Mouse (Mus musculus): ENCODE data around the gene Prss22. TPM values are rescaled to one million over a fixed set of nuclear protein-coding genes. Genes with fewer than 3 reads are reported as not detected.
A peak's percentile ranks its signal among the peaks of the same experiment; 100 is the strongest.

Prss22 gene
- polyA plus RNA-seq, 1 experiment from 2014 or later = 0.09 TPM

GRCm38 (mm10) chr17:23980297-23980909, 17.5 kb downstream of the Prss22 start, which contains the start of gene Prss30:
Gene Prss30 (minus strand): TSS chr17:23980566.
- Histone ChIP-seq H3K9ac (ENCODE audit: low read depth, low read length) (no peak within 1 kb of the TSS), H3K36me3 (ENCODE audit: control insufficient read depth, insufficient read depth) (no peaks in the 10 kb centered on the region), H3K27me3 (replicated peaks; ENCODE audit: control insufficient read depth, insufficient read depth, low read length) (no peaks in the 10 kb centered on the region), H3K4me3 (ENCODE audit: low read depth, low read length) (no peak within 1 kb of the TSS), H3K4me1 (replicated peaks; ENCODE audit: control insufficient read depth, insufficient read depth, low read length) (peaks cover 15% of the 10 kb centered on the region; the same call in 1 of the 2 replicates), H3K9me3 (ENCODE audit: control insufficient read depth) (no peaks in the 10 kb centered on the region), H3K27ac (ENCODE audit: low read depth, low read length) (peak within 1 kb of the TSS; percentile 75), H3K4me2 (replicated peaks; ENCODE audit: low read depth) (no peak within 1 kb of the TSS)
- 0 out of 2 replicates have a peak, but pooled peaks have one; percentile 19 for ATAC-seq
- no peak for TF ChIP-seq CTCF (IDR thresholded peaks at IDR 0.05; ENCODE audit: low read depth)
- WGBS = 59% methylated on average over 10 of the region's 10 CpGs

DNA sequence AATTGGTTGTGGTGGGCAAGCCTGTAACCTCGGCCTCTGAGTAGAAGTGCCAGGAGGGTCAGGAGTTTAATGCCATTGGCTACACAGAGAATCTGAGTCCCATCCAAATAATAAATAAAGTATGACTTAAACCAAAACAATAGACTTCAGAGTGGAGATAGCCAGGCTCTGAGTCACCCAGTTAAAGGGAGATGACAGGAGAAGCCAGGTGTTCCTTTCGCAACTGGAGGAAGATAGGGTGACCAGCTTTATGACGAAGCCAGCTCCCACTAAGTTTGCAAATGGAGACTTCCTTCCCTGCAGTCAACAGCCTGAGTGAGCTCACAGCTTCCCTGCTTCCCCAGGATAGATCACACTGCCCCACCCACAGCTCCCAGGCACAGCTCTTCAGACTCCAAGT, 18.4 kb downstream of the Prss22 start:
- Histone ChIP-seq H3K9me3 (ENCODE audit: control insufficient read depth) (no peaks in the 10 kb centered on the region), H3K4me2 (replicated peaks; ENCODE audit: low read depth) (no peak overlapping the region), H3K27ac (ENCODE audit: low read depth, low read length) (peak overlapping the region; percentile 75), H3K9ac (ENCODE audit: low read depth, low read length) (no peak overlapping the region), H3K36me3 (ENCODE audit: control insufficient read depth, insufficient read depth) (no peaks in the 10 kb centered on the region), H3K27me3 (replicated peaks; ENCODE audit: control insufficient read depth, insufficient read depth, low read length) (no peaks in the 10 kb centered on the region), H3K4me1 (replicated peaks; ENCODE audit: control insufficient read depth, insufficient read depth, low read length) (peaks cover 15% of the 10 kb centered on the region), H3K4me3 (ENCODE audit: low read depth, low read length) (no peak overlapping the region)
- 48% methylated on average over 3 of the region's 3 CpGs for WGBS
- ATAC-seq = peak; percentile 36
- no peak for TF ChIP-seq CTCF (IDR thresholded peaks at IDR 0.05; ENCODE audit: low read depth)

- Histone ChIP-seq H3K4me3 (ENCODE audit: low read depth, low read length) (no peak overlapping the region), H3K36me3 (ENCODE audit: control insufficient read depth, insufficient read depth) (no peaks in the 10 kb centered on the region), H3K27me3 (replicated peaks; ENCODE audit: control insufficient read depth, insufficient read depth, low read length) (no peaks in the 10 kb centered on the region), H3K4me1 (replicated peaks; ENCODE audit: control insufficient read depth, insufficient read depth, low read length) (peaks cover 10% of the 10 kb centered on the region; the same call in 1 of the 2 replicates), H3K4me2 (replicated peaks; ENCODE audit: low read depth) (no peak overlapping the region), H3K9ac (ENCODE audit: low read depth, low read length) (no peak overlapping the region), H3K27ac (ENCODE audit: low read depth, low read length) (peak overlapping the region; percentile 54; the same call in 1 of the 2 replicates), H3K9me3 (ENCODE audit: control insufficient read depth) (no peaks in the 10 kb centered on the region)
- peak; percentile 74 for ATAC-seq
- WGBS = 43% methylated on average over 4 of the region's 4 CpGs
- TF ChIP-seq CTCF (IDR thresholded peaks at IDR 0.05; ENCODE audit: low read depth) = no peak
Observed at GRCm38 (mm10) chr17:23976665-23977064, 21.2 kb downstream of the Prss22 start.

DNA sequence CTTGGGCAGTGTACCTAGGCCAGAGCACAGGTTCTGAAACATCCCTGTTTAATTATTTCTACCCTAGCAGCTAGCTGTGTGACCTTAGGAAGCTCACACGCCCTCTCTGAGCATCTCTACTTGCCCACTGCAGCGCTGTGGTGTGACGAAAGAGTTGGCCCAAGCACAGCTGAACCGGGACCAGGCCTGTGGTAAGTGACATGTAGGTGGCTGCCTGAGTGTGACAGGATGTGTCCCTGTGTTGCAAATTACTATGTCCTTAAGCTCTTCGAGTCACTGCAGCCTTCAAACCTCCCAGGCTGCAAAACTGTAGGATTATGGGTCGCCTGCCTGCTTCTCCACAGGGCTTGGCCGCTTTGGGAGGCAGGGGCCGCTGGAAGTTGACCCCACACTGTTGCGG, 26.6 kb downstream of the Prss22 start:
- no peaks in the 10 kb centered on the region for H3K9me3 ChIP-seq (ENCODE audit: control insufficient read depth)
- no peak for TF ChIP-seq CTCF (IDR thresholded peaks at IDR 0.05; ENCODE audit: low read depth)
- peaks cover 14% of the 10 kb centered on the region; the same call in 1 of the 2 replicates for H3K4me1 ChIP-seq (replicated peaks; ENCODE audit: control insufficient read depth, insufficient read depth, low read length)
- no peak for ATAC-seq
- H3K4me3 ChIP-seq (ENCODE audit: low read depth, low read length) = no peak overlapping the region
- no peaks in the 10 kb centered on the region for H3K27me3 ChIP-seq (replicated peaks; ENCODE audit: control insufficient read depth, insufficient read depth, low read length)
- no peak overlapping the region for H3K4me2 ChIP-seq (replicated peaks; ENCODE audit: low read depth)
- 85% methylated on average over 9 of the region's 9 CpGs for WGBS
- H3K27ac ChIP-seq (ENCODE audit: low read depth, low read length) = no peak overlapping the region
- no peaks in the 10 kb centered on the region for H3K36me3 ChIP-seq (ENCODE audit: control insufficient read depth, insufficient read depth)
- no peak overlapping the region for H3K9ac ChIP-seq (ENCODE audit: low read depth, low read length)

DNA sequence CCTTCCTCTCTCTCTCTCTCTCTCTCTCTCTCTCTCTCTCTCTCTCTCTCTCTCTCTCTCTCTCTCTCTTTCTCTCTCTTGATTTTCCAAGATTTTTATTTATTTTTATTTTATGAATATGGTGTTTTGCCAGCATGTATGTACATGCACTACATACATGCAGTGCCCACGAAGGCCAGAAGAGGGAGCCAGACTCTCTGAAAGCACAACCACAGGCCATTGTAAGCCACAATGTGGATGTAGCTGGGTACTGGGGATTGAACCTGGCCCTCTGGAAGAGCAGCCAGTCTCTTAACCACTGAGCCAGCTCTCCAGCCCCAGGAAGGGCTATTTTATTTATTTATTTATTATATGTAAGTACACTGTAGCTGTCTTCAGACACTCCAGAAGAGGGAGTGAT, 28.7 kb downstream of the Prss22 start:
- TF ChIP-seq CTCF (IDR thresholded peaks at IDR 0.05; ENCODE audit: low read depth) = peak; percentile 85
- Histone ChIP-seq H3K9me3 (ENCODE audit: control insufficient read depth) (no peaks in the 10 kb centered on the region), H3K36me3 (ENCODE audit: control insufficient read depth, insufficient read depth) (no peaks in the 10 kb centered on the region), H3K9ac (ENCODE audit: low read depth, low read length) (no peak overlapping the region), H3K4me2 (replicated peaks; ENCODE audit: low read depth) (no peak overlapping the region), H3K4me1 (replicated peaks; ENCODE audit: control insufficient read depth, insufficient read depth, low read length) (peaks cover 11% of the 10 kb centered on the region; the same call in 1 of the 2 replicates), H3K4me3 (ENCODE audit: low read depth, low read length) (no peak overlapping the region), H3K27ac (ENCODE audit: low read depth, low read length) (peak overlapping the region; percentile 92; the same call in 1 of the 2 replicates), H3K27me3 (replicated peaks; ENCODE audit: control insufficient read depth, insufficient read depth, low read length) (no peaks in the 10 kb centered on the region)
- 0% methylated on average over 1 of the region's 1 CpGs for WGBS
- no peak for ATAC-seq

GRCm38 (mm10) chr17:23968780-23969179, 29.1 kb downstream of the Prss22 start:
- WGBS = 35% methylated on average over 2 of the region's 2 CpGs
- no peak overlapping the region for H3K4me2 ChIP-seq (replicated peaks; ENCODE audit: low read depth)
- H3K9ac ChIP-seq (ENCODE audit: low read depth, low read length) = no peak overlapping the region
- peak; percentile 67 for ATAC-seq
- peaks cover 11% of the 10 kb centered on the region; the same call in 1 of the 2 replicates for H3K4me1 ChIP-seq (replicated peaks; ENCODE audit: control insufficient read depth, insufficient read depth, low read length)
- H3K27me3 ChIP-seq (replicated peaks; ENCODE audit: control insufficient read depth, insufficient read depth, low read length) = no peaks in the 10 kb centered on the region
- H3K36me3 ChIP-seq (ENCODE audit: control insufficient read depth, insufficient read depth) = no peaks in the 10 kb centered on the region
- no peaks in the 10 kb centered on the region for H3K9me3 ChIP-seq (ENCODE audit: control insufficient read depth)
- H3K4me3 ChIP-seq (ENCODE audit: low read depth, low read length) = no peak overlapping the region
- H3K27ac ChIP-seq (ENCODE audit: low read depth, low read length) = peak overlapping the region; percentile 92
- peak; percentile 74 for TF ChIP-seq CTCF (IDR thresholded peaks at IDR 0.05; ENCODE audit: low read depth)

Measured in intestine, postnatal 0 days (tissue).